Mouse (Mus musculus) lung, postnatal 25 days (tissue): ENCODE measurements at regions not wholly inside any gene's neighbourhood (a gene's known extent, or its start where the extent isn't known, plus 50 kb on each side); places are given as distances from the start of the nearest gene placed in this dataset.
"Not testable (repeated sequence)": the region's sequence is repeated elsewhere in the genome, so short reads cannot be mapped to it uniquely, and the experiment has no call there.

Experiments
- DNase-seq: peaks from one replicate; pipeline ENCODE4 v3.0.0; 2022; ENCODE audit warnings: low spot score

DNA sequence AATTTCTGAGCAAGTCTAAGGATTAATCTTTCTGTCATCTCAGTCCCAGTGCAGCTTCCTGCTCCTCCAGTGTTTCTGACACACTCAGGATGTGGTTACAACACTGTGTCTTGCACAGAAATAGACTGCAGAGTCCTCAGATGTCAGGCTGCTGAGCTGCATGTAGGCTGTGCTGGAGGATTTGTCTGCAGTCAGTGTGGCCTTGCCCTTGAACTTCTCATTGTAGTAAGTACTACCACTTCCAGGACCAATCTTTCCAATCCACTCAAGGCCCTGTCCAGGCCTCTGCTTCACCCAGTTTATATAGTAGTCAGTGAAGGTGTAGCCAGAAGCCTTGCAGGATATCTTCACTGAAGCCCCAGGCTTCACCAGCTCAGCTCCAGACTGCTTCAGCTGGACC, 185.8 kb upstream of the Zfp386 start:
- DNase-seq, result not testable (repeated sequence)

DNA sequence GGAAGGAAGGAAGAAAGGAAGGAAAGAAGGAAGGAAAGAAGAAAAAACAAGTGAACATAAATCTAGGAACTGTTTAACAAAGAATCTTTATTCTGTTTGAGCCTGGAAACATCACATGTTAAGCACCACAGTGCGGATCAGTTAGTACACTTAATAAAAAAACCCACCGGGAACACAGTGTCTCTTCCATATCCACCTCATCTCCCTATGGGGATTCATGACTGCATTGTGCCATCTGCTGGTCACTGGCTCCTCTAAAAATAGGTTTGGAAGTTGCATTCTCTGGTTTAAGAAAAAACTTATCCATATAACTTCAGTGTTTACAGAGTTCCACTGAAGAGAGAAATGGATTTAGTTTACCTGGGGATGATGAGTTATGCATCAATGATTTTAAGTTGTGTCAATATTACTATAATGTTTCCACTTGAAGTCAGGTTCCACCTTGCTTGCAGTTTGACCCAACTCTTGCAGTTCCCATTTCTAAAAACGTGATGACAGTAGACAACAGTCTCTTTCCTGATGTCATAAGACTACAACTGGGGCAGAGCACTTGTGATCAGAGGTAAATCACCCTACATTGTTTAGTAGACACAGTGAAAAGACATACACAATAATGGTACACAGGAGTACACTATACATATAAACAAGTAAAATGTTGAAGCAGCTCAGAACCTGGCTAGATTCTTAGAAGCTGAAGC, 182.3 kb upstream of the Zfp386 start:
- not testable (repeated sequence) for DNase-seq

DNA sequence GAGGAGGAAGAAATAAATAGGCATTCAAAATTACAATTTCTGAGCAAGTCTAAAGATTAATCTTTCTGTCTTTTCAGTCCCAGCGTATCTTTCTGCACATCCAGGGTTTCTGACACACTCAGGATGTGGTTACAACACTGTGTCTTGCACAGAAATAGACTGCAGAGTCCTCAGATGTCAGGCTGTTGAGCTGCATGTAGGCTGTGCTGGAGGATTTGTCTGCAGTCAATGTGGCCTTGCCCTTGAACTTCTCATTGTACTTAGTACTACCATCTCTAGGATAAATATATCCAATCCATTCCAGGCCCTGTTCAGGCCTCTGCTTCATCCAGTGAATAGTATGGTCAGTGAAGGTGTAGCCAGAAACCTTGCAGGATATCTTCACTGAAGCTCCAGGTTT, 178.9 kb upstream of the Zfp386 start:
- DNase-seq, result not testable (repeated sequence)

DNA sequence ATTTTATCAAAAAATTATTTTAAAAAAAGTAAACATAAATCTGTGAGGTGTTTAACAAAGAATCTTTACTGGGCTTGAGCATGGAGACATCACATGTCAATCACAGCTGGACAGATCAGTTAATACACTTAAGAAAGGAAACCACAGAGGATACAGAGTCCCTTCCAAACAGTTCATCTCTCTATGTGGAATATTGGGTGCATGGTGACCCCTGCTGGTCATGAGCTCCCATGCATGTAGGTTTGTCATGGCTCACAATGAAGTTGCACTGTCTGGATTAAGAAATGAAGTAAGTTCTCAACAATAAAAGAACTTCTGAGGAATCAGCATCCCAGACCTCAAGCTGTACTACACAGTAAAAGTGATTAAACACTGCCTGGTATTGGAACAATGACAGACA, 175.1 kb upstream of the Zfp386 start:
- not testable (repeated sequence) for DNase-seq

DNA sequence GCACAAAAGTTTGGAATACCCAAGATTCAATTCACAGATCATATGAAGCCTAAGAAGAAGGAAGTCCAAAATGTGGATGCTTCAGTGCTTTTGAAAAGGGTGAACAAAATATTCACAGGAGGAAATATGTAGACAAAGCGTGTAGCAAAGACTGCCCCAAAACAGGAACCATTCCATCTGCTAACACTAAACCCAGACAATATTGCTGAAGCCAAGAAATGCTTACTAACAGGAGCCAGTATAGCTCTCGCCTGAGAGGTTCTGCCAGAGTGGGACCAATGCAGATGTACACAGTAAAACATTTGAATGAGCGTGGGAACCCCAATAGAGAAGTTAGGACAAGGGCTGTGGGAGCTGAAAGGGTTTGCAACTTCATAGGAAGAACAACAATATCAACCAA, 173.5 kb upstream of the Zfp386 start:
- DNase-seq, result not testable (repeated sequence)

DNA sequence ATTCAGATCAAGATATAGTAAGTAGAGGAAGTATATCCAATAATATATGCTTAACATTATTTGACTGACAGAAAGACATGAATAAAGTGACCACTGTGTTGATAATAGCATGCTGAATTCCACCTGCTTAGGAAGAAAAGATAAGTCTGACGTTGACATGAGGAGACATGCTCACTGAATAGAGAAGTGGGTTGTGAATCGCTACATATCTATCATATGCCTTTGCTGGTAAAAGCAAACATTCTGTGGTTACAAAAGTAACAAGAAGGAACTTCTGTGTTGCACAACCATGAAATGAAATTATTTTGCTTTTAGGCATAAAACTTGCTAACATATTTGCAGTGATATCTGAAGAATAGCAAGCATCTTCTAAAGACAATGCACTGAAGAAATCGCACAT, 163.8 kb upstream of the Zfp386 start:
- no peak for DNase-seq

DNA sequence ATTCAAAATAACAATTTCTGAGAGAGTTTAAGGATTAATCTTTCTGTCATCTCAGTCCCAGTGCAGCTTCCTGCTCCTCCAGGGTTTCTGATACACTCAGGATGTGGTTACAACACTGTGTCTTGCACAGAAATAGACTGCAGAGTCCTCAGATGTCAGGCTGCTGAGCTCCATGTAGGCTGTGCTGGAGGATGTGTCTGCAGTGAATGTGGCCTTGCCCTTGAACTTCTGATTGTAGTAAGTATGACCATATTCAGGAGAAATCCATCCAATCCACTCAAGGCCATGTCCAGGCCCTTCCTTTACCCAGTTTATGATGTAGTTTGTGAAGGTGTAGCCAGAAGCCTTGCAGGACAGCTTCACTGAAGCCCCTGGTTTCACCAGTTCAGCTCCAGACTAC, 159.5 kb upstream of the Zfp386 start:
- DNase-seq, result no peak

DNA sequence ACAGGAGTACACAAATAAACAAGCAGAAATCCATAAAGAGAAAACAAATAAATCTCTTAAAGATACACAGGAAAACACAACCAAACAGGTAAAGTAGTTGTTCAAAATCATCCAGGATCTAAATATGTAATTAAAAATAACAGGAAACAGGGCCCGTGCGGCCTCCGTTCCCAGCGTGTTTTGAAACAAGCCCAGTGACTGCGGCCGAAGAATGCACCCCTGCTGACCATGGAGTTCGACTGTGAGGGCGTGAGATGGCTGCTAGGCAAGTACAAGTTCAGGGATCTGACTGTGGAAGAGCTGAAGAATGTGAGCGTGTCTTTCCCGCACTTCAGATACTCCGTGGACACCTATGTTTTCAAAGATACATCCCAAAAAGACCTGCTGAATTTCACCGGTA, 154.9 kb upstream of the Zfp386 start:
- DNase-seq, result not testable (repeated sequence)

DNA sequence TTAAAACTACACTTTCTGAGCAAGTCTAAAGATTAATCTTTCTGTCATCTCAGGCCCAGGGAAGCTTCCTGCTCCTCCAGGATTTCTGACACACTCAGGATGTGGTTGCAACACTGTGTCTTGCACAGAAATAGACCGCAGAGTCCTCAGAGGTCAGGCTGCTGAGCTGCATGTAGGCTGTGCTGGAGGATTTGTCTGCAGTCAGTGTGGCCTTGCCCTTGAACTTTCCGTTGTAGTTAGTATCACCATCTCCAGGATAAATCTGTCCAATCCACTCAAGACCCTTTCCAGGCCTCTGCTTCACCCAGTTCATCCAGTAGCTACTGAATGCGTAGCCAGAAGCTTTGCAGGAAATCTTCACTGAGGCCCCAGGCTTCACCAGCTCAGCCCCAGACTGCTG, 135.3 kb upstream of the Zfp386 start:
- not testable (repeated sequence) for DNase-seq

DNA sequence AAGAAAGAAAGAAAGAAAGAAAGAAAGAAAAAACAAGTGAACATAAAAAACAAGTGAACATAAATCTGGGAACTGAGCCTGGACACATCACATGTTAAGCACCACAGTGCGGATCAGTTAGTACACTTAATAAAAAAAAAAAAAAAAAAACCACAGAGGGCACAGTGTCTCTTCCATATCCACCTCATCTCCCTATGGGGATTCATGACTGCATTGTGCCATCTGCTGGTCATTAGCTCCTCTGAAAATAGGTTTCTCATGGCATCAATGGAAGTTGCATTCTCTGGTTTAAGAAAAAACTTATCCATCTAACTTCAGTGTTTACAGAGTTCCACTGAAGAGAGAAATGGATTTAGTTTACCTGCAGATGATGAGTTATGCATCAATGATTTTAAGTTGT, 132.1 kb upstream of the Zfp386 start:
- DNase-seq, result not testable (repeated sequence)

DNA sequence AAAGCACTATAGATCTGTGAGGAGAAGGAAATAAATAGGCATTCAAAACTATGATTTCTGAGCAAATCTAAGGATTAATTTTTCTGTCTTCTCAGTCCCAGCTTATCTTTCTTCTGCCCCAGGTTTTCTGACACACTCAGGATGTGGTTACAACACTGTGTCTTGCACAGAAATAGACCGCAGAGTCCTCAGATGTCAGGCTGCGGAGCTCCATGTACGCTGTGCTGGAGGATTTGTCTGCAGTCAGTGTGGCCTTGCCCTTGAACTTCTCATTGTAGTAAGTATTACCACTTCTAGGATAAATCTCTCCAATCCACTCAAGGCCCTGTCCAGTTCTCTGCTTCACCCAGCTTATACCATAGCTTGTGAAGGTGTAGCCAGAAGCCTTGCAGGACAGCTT, 127.4 kb upstream of the Zfp386 start:
- DNase-seq, result peak; percentile 0

DNA sequence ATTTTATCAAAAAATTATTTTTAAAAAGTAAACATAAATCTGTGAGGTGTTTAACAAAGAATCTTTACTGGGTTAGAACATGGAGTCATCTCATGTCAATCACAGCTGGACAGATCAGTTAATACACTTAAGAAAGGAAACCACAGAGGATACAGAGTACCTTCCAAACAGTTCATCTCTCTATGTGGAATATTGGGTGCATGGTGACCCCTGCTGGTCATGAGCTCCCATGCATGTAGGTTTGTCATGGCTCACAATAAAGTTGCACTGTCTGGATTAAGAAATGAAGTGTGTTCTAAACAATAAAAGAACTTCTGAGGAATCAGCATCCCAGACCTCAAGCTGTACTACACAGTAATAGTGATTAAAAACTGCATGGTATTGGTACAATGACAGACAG, 123.5 kb upstream of the Zfp386 start:
- DNase-seq, result not testable (repeated sequence)

DNA sequence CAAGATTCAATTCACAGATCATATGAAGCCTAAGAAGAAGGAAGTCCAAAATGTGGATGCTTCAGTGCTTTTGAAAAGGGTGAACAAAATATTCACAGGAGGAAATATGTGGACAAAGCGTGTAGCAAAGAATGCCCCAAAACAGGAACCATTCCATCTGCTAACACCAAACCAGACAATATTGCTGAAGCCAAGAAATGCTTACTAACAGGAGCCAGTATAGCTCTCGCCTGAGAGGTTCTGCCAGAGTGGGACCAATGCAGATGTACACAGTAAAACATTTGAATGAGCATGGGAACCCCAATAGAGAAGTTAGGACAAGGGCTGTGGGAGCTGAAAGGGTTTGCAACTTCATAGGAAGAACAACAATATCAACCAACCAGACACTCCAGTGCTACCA, 122.0 kb upstream of the Zfp386 start:
- not testable (repeated sequence) for DNase-seq

DNA sequence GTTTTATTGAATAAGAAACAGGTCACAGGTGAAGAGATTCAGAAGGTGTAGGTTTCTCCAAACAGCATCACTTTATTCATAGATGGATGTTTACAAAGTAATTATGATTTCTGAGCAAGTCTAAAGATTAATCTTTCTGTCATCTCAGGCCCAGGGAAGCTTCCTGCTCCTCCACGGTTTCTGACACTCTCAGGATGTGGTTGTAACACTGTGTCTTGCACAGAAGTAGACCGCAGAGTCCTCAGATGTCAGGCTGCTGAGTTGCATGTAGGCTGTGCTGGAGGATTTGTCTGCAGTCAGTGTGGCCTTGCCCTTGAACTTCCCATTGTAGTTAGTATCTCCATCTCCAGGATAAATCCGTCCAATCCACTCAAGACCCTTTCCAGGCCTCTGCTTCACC, 95.2 kb upstream of the Zfp386 start:
- not testable (repeated sequence) for DNase-seq

DNA sequence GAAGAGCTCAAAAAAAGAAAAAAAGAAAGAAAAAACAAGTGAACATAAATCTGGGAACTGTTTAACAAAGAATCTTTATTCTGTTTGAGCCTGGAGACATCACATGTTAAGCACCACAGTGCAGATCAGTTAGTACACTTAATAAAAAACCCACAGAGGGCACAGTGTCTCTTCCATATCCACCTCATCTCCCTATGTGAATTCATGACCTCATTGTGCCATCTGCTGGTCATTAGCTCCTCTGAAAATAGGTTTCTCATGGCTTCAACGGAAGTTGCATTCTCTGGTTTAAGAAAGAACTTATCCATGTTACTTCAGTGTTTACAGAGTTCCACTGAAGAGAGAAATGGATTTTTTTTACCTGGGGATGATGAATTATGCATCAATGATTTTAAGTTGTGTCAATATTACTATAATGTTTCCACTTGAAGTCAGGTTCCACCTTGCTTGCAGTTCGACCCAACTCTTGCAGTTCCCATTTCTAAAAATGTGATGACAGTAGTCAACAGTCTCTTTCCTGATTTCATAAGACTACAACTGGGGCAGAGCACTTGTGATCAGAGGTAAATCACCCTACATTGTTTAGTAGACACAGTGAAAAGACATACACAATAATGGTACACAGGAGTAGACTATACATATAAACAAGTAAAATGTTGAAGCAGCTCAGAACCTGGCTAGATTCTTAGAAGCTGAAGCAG, 91.9 kb upstream of the Zfp386 start:
- DNase-seq, result not testable (repeated sequence)

DNA sequence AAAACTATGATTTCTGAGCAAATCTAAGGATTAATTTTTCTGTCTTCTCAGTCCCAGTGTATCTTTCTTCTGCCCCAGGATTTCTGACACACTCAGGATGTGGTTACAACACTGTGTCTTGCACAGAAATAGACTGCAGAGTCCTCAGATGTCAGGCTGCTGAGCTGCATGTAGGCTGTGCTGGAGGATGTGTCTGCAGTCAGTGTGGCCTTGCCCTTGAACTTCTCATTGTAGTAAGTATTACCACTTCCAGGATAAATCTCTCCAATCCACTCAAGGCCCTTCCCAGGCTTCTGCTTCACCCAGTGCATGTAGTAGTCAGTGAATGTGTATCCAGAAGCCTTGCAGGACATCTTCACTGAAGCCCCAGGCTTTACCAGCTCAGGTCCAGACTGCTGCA, 83.8 kb upstream of the Zfp386 start:
- DNase-seq, result not testable (repeated sequence)

DNA sequence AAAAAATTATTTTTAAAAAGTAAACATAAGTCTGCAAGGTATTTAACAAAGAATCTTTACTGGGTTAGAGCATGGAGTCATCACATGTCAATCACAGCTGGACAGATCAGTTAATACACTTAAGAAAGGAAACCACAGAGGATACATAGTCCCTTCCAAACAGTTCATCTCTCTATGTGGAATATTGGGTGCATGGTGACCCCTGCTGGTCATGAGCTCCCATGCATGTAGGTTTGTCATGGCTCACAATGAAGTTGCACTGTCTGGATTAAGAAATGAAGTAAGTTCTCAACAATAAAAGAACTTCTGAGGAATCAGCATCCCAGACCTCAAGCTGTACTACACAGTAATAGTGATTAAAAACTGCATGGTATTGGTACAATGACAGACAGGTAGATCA, 80.0 kb upstream of the Zfp386 start:
- DNase-seq, result not testable (repeated sequence)
